Mouse (Mus musculus): ENCODE measurements at regions not wholly inside any gene's neighbourhood (a gene's known extent, or its start where the extent isn't known, plus 50 kb on each side); places are given as distances from the start of the nearest gene placed in this dataset.

GRCm38 (mm10) chr1:64301530-64302061 is 179.5 kb upstream of the Klf7 start:
- no peak overlapping the region for H3K4me2 ChIP-seq (ENCODE audit: low read length)
- H3K27me3 ChIP-seq (replicated peaks; ENCODE audit: control insufficient read depth, insufficient read depth, low read length): no peaks in the 10 kb centered on the region
- no peak overlapping the region for H3K4me3 ChIP-seq (replicated peaks; ENCODE audit: low read length)
- 71% methylated on average over 6 of the region's 6 CpGs for WGBS
- ATAC-seq: no peak
- peaks cover 10% of the 10 kb centered on the region for H3K4me1 ChIP-seq (replicated peaks; ENCODE audit: control insufficient read depth, insufficient read depth, low read length)
- no peaks in the 10 kb centered on the region for H3K9me3 ChIP-seq (ENCODE audit: control insufficient read depth, low read length)
- H3K27ac ChIP-seq (ENCODE audit: low read length): no peak overlapping the region
- H3K36me3 ChIP-seq (ENCODE audit: control insufficient read depth, insufficient read depth): no peaks in the 10 kb centered on the region
- H3K9ac ChIP-seq (replicated peaks; ENCODE audit: low read depth, low read length): no peak overlapping the region

GRCm38 (mm10) chr1:64300951-64301529 is 179.0 kb upstream of the Klf7 start:
- Histone ChIP-seq H3K4me2 (ENCODE audit: low read length) (no peak overlapping the region), H3K9me3 (ENCODE audit: control insufficient read depth, low read length) (no peaks in the 10 kb centered on the region), H3K27me3 (replicated peaks; ENCODE audit: control insufficient read depth, insufficient read depth, low read length) (no peaks in the 10 kb centered on the region), H3K4me3 (replicated peaks; ENCODE audit: low read length) (no peak overlapping the region), H3K27ac (ENCODE audit: low read length) (no peak overlapping the region), H3K4me1 (replicated peaks; ENCODE audit: control insufficient read depth, insufficient read depth, low read length) (peaks cover 10% of the 10 kb centered on the region), H3K36me3 (ENCODE audit: control insufficient read depth, insufficient read depth) (no peaks in the 10 kb centered on the region), H3K9ac (replicated peaks; ENCODE audit: low read depth, low read length) (no peak overlapping the region)
- WGBS: 83% methylated on average over 8 of the region's 8 CpGs
- ATAC-seq: no peak

GRCm38 (mm10) chr1:64298950-64299349 is 176.9 kb upstream of the Klf7 start:
- H3K36me3 ChIP-seq (ENCODE audit: control insufficient read depth, insufficient read depth): no peaks in the 10 kb centered on the region
- no peak overlapping the region for H3K4me2 ChIP-seq (ENCODE audit: low read length)
- H3K27ac ChIP-seq (ENCODE audit: low read length): no peak overlapping the region
- no peak for ATAC-seq
- H3K27me3 ChIP-seq (replicated peaks; ENCODE audit: control insufficient read depth, insufficient read depth, low read length): no peaks in the 10 kb centered on the region
- 16% methylated on average over 2 of the region's 2 CpGs for WGBS
- no peak overlapping the region for H3K4me3 ChIP-seq (replicated peaks; ENCODE audit: low read length)
- H3K4me1 ChIP-seq (replicated peaks; ENCODE audit: control insufficient read depth, insufficient read depth, low read length): peaks cover 5% of the 10 kb centered on the region; the same call in 1 of the 2 replicates
- no peak overlapping the region for H3K9ac ChIP-seq (replicated peaks; ENCODE audit: low read depth, low read length)
- no peaks in the 10 kb centered on the region for H3K9me3 ChIP-seq (ENCODE audit: control insufficient read depth, low read length)

GRCm38 (mm10) chr1:64298188-64298587 is 176.1 kb upstream of the Klf7 start:
- H3K4me3 ChIP-seq (replicated peaks; ENCODE audit: low read length): no peak overlapping the region
- WGBS: 90% methylated on average over 14 of the region's 14 CpGs

GRCm38 (mm10) chr1:64297343-64297742 is 175.3 kb upstream of the Klf7 start:
- Histone ChIP-seq H3K36me3 (ENCODE audit: control insufficient read depth, insufficient read depth) (no peaks in the 10 kb centered on the region), H3K27me3 (replicated peaks; ENCODE audit: control insufficient read depth, insufficient read depth, low read length) (no peaks in the 10 kb centered on the region), H3K9me3 (ENCODE audit: control insufficient read depth, low read length) (no peaks in the 10 kb centered on the region), H3K9ac (replicated peaks; ENCODE audit: low read depth, low read length) (no peak overlapping the region), H3K4me3 (replicated peaks; ENCODE audit: low read length) (no peak overlapping the region), H3K4me2 (ENCODE audit: low read length) (no peak overlapping the region), H3K4me1 (replicated peaks; ENCODE audit: control insufficient read depth, insufficient read depth, low read length) (no peaks in the 10 kb centered on the region), H3K27ac (ENCODE audit: low read length) (no peak overlapping the region)
- no peak for ATAC-seq
- 80% methylated on average over 5 of the region's 5 CpGs for WGBS

More at GRCm38 (mm10) chr1:64298188-64298587, 176.1 kb upstream of the Klf7 start:
- no peak overlapping the region for H3K4me2 ChIP-seq (ENCODE audit: low read length)
- no peaks in the 10 kb centered on the region for H3K9me3 ChIP-seq (ENCODE audit: control insufficient read depth, low read length)
- no peaks in the 10 kb centered on the region for H3K27me3 ChIP-seq (replicated peaks; ENCODE audit: control insufficient read depth, insufficient read depth, low read length)
- ATAC-seq: no peak
- H3K36me3 ChIP-seq (ENCODE audit: control insufficient read depth, insufficient read depth): no peaks in the 10 kb centered on the region
- H3K4me1 ChIP-seq (replicated peaks; ENCODE audit: control insufficient read depth, insufficient read depth, low read length): peaks cover 5% of the 10 kb centered on the region; the same call in 1 of the 2 replicates
- no peak overlapping the region for H3K9ac ChIP-seq (replicated peaks; ENCODE audit: low read depth, low read length)
- no peak overlapping the region for H3K27ac ChIP-seq (ENCODE audit: low read length)

GRCm38 (mm10) chr1:64295512-64295945 is 173.4 kb upstream of the Klf7 start:
- H3K4me3 ChIP-seq (replicated peaks; ENCODE audit: low read length): no peak overlapping the region
- no peak overlapping the region for H3K27ac ChIP-seq (ENCODE audit: low read length)
- no peaks in the 10 kb centered on the region for H3K36me3 ChIP-seq (ENCODE audit: control insufficient read depth, insufficient read depth)
- H3K27me3 ChIP-seq (replicated peaks; ENCODE audit: control insufficient read depth, insufficient read depth, low read length): no peaks in the 10 kb centered on the region
- WGBS: 28% methylated on average over 6 of the region's 6 CpGs
- H3K9me3 ChIP-seq (ENCODE audit: control insufficient read depth, low read length): no peaks in the 10 kb centered on the region
- no peaks in the 10 kb centered on the region for H3K4me1 ChIP-seq (replicated peaks; ENCODE audit: control insufficient read depth, insufficient read depth, low read length)
- H3K4me2 ChIP-seq (ENCODE audit: low read length): no peak overlapping the region
- H3K9ac ChIP-seq (replicated peaks; ENCODE audit: low read depth, low read length): no peak overlapping the region
- ATAC-seq: no peak

- Histone ChIP-seq H3K4me3 (replicated peaks; ENCODE audit: low read length) (no peak overlapping the region), H3K36me3 (ENCODE audit: control insufficient read depth, insufficient read depth) (no peaks in the 10 kb centered on the region), H3K4me1 (replicated peaks; ENCODE audit: control insufficient read depth, insufficient read depth, low read length) (no peaks in the 10 kb centered on the region), H3K27ac (ENCODE audit: low read length) (no peak overlapping the region), H3K4me2 (ENCODE audit: low read length) (no peak overlapping the region), H3K27me3 (replicated peaks; ENCODE audit: control insufficient read depth, insufficient read depth, low read length) (no peaks in the 10 kb centered on the region), H3K9me3 (ENCODE audit: control insufficient read depth, low read length) (no peaks in the 10 kb centered on the region), H3K9ac (replicated peaks; ENCODE audit: low read depth, low read length) (no peak overlapping the region)
- 87% methylated on average over 7 of the region's 7 CpGs for WGBS
- ATAC-seq: no peak
These were observed 173.0 kb upstream of the Klf7 start for GRCm38 (mm10) chr1:64295051-64295450.

GRCm38 (mm10) chr1:64288812-64289447 is 166.8 kb upstream of the Klf7 start:
- WGBS: 63% methylated on average over 12 of the region's 12 CpGs
- peak; percentile 40; the same call in 1 of the 2 replicates for ATAC-seq

GRCm38 (mm10) chr1:64287068-64287467 is 165.0 kb upstream of the Klf7 start:
- H3K36me3 ChIP-seq (ENCODE audit: control insufficient read depth, insufficient read depth): no peaks in the 10 kb centered on the region
- no peak overlapping the region for H3K27ac ChIP-seq (ENCODE audit: low read length)
- no peak for ATAC-seq
- no peaks in the 10 kb centered on the region for H3K27me3 ChIP-seq (replicated peaks; ENCODE audit: control insufficient read depth, insufficient read depth, low read length)
- H3K4me2 ChIP-seq (ENCODE audit: low read length): no peak overlapping the region
- no peaks in the 10 kb centered on the region for H3K4me1 ChIP-seq (replicated peaks; ENCODE audit: control insufficient read depth, insufficient read depth, low read length)
- no peaks in the 10 kb centered on the region for H3K9me3 ChIP-seq (ENCODE audit: control insufficient read depth, low read length)
- H3K4me3 ChIP-seq (replicated peaks; ENCODE audit: low read length): no peak overlapping the region
- 83% methylated on average over 2 of the region's 2 CpGs for WGBS
- H3K9ac ChIP-seq (replicated peaks; ENCODE audit: low read depth, low read length): no peak overlapping the region

More at GRCm38 (mm10) chr1:64288812-64289447, 166.8 kb upstream of the Klf7 start:
- Histone ChIP-seq H3K27ac (ENCODE audit: low read length) (no peak overlapping the region), H3K36me3 (ENCODE audit: control insufficient read depth, insufficient read depth) (no peaks in the 10 kb centered on the region), H3K9ac (replicated peaks; ENCODE audit: low read depth, low read length) (no peak overlapping the region), H3K4me2 (ENCODE audit: low read length) (no peak overlapping the region), H3K4me3 (replicated peaks; ENCODE audit: low read length) (no peak overlapping the region), H3K4me1 (replicated peaks; ENCODE audit: control insufficient read depth, insufficient read depth, low read length) (no peaks in the 10 kb centered on the region), H3K9me3 (ENCODE audit: control insufficient read depth, low read length) (no peaks in the 10 kb centered on the region), H3K27me3 (replicated peaks; ENCODE audit: control insufficient read depth, insufficient read depth, low read length) (no peaks in the 10 kb centered on the region)

All from forebrain, embryonic 16.5 days (tissue).